9 mouse cellular contexts compared by ENCODE assay signal in the genomic region with DNA sequence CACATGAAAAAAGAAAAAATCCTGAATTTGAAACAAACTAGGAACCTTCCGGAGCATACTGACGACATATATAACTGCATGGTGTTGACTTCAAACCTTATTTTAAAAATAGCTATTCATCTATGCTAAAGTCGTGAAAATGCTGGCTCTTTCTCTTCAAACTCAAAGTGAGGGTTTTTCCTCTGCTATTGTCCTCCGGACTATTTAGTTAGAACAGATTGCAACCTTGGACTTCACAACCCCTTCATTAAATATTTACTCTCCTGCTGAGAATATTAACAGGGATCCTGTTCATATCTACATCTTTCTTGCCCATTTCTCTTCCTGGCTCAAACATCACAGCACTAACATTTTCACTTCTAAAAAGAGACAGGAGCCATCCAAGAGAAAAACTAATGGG.
DNase-seq lines count a peak whose midpoint lies in the region; ATAC-seq and TF ChIP-seq lines count a peak whose summit lies in the region.
"Had no signal": no experiment of that assay in that cellular context is flagged by ENCODE, and none has a peak within 500 bp of the region (broad histone marks: within the 10 kb centered on the region; RNA-seq: fewer than 3 reads in every experiment).

No protein-coding gene starts in this region.

- H3K4me3 ChIP-seq in heart, embryonic 14.5 days (ENCODE audit: control insufficient read depth in 1 of 2, insufficient read depth in 1 of 2, low read depth in 1 of 2, low read length in 2 of 2): peak overlapping the region; percentile 60 to 65
- peak overlapping the region; percentile 80 for H3K4me3 ChIP-seq in E14TG2a.4 (replicated peaks; ENCODE audit: low read length)
- H3K4me3 ChIP-seq in forebrain, embryonic 15.5 days: peak overlapping the region; percentile 73
- H3K4me3 ChIP-seq in liver, embryonic 16.5 days (ENCODE audit: low read depth, low read length): peak overlapping the region; percentile 63

- no peak overlapping the region for H3K27ac ChIP-seq in heart, embryonic 14.5 days (replicated peaks in 1 of 2; ENCODE audit: control insufficient read depth in 1 of 2, insufficient read depth in 1 of 2, low read depth in 2 of 2, low read length in 2 of 2)
- H3K27ac ChIP-seq in forebrain, embryonic 15.5 days (replicated peaks): no peak overlapping the region
- 0 out of 2 replicates have a peak overlapping the region, but pooled peaks have one; percentile 51 for H3K27ac ChIP-seq in liver, embryonic 16.5 days (ENCODE audit: low read length)

- H3K9me3 ChIP-seq in heart, embryonic 14.5 days (ENCODE audit: control insufficient read depth, low read length): no peaks in the 10 kb centered on the region
- H3K9me3 ChIP-seq in E14TG2a.4 (ENCODE audit: low read length): no peaks in the 10 kb centered on the region
- no peaks in the 10 kb centered on the region for H3K9me3 ChIP-seq in forebrain, embryonic 15.5 days
- H3K9me3 ChIP-seq in liver, embryonic 16.5 days (replicated peaks; ENCODE audit: control insufficient read depth, low read length): no peaks in the 10 kb centered on the region
- H3K9me3 ChIP-seq: G1E had no signal

- H3K4me2 ChIP-seq in heart, embryonic 14.5 days (ENCODE audit: low read length): peak overlapping the region; percentile 68
- peak overlapping the region; percentile 70 for H3K4me2 ChIP-seq in forebrain, embryonic 15.5 days (replicated peaks)
- H3K4me2 ChIP-seq in liver, embryonic 16.5 days (ENCODE audit: low read depth, low read length): peak overlapping the region; percentile 69

- 3% methylated on average over 4 of the region's 4 CpGs for WGBS in heart, embryonic 14.5 days
- 2% methylated on average over 4 of the region's 4 CpGs for WGBS in forebrain, embryonic 15.5 days
- WGBS in liver, embryonic 16.5 days (ENCODE audit: insufficient replicate concordance): 2% methylated on average over 4 of the region's 4 CpGs

- no peak for DNase-seq in heart, adult 9 months (ENCODE audit: low spot score in 2 of 2)
- no peak for DNase-seq in c-Kit-positive CD71-positive TER-119-positive erythroid progenitor cells, embryonic 14.5 days (ENCODE audit: low spot score)
- no peak for DNase-seq in natural killer cell, adult 2 months (ENCODE audit: low spot score in 2 of 2)
- no peak for DNase-seq in adrenal gland, postnatal 25 days

- no peak for ATAC-seq in heart, embryonic 14.5 days (ENCODE audit: insufficient number of reproducible peaks, insufficient read depth, low FRiP score, low read depth)
- no peak for ATAC-seq in forebrain, embryonic 15.5 days (replicated peaks)
- no peak for ATAC-seq in liver, embryonic 16.5 days (ENCODE audit: low read depth)

- H3K27me3 ChIP-seq in heart, embryonic 14.5 days (ENCODE audit: control insufficient read depth, insufficient read depth, low read length): no peaks in the 10 kb centered on the region; the same call in 1 of the 2 replicates
- H3K27me3 ChIP-seq in E14TG2a.4 (ENCODE audit: insufficient read depth, low read length): peaks cover 32% of the 10 kb centered on the region
- H3K27me3 ChIP-seq in forebrain, embryonic 15.5 days: no peaks in the 10 kb centered on the region
- no peaks in the 10 kb centered on the region for H3K27me3 ChIP-seq in liver, embryonic 16.5 days (ENCODE audit: control insufficient read depth, insufficient read depth, low read depth, low read length)

- H3K9ac ChIP-seq in heart, embryonic 14.5 days (ENCODE audit: low read length): peak overlapping the region; percentile 68
- H3K9ac ChIP-seq in forebrain, embryonic 15.5 days (replicated peaks): peak overlapping the region; percentile 58
- H3K9ac ChIP-seq in liver, embryonic 16.5 days (ENCODE audit: low read depth, low read length): peak overlapping the region; percentile 61

- no peak for TF ChIP-seq CTCF in E14TG2a.4 (conservative IDR thresholded peaks at IDR 0.05; ENCODE audit: low read length)

- H3K36me3 ChIP-seq in heart, embryonic 14.5 days (ENCODE audit: control insufficient read depth, insufficient read depth, low read length): no peaks in the 10 kb centered on the region
- H3K36me3 ChIP-seq in E14TG2a.4 (ENCODE audit: insufficient read depth, low read length): no peaks in the 10 kb centered on the region
- H3K36me3 ChIP-seq in forebrain, embryonic 15.5 days: no peaks in the 10 kb centered on the region
- H3K36me3 ChIP-seq in liver, embryonic 16.5 days (ENCODE audit: control insufficient read depth, insufficient read depth): no peaks in the 10 kb centered on the region
- H3K36me3 ChIP-seq: G1E had no signal

- no peaks in the 10 kb centered on the region; a peak in 1 of 4 replicates for H3K4me1 ChIP-seq in heart, embryonic 14.5 days (ENCODE audit: control insufficient read depth in 2 of 2, insufficient read depth in 2 of 2, low read length in 2 of 2)
- peaks cover 23% of the 10 kb centered on the region for H3K4me1 ChIP-seq in E14TG2a.4 (replicated peaks; ENCODE audit: low read depth, low read length)
- peaks cover 3% of the 10 kb centered on the region; the same call in 1 of the 2 replicates for H3K4me1 ChIP-seq in forebrain, embryonic 15.5 days
- H3K4me1 ChIP-seq in liver, embryonic 16.5 days (ENCODE audit: control insufficient read depth, low read depth, low read length): no peaks in the 10 kb centered on the region; the same call in 1 of the 2 replicates
